Mouse (Mus musculus): ENCODE data around the gene Arsa.

DNA sequence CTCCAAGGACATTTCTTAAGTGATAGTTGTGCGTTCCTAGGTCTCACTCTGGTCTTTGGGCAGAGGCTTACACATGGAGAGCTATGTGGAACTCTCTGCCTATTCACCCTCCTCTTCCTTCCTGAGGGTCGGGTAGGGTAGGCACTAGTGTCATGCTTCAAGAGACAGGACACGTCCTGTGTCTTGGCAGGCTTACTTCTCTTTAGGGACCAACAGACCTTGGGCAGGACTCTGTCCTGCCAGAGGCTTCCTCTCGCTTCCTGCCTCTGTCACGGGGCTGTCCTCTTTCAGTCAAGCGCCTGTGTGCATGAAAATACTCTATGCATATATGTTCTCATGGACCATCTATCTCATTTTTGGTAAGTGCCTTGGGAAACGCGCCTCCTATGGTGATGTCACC, 30.5 kb upstream of the Arsa start:
- TF ChIP-seq CHD2 (IDR thresholded peaks at IDR 0.05; ENCODE audit: low read length) (no peak), ETS1 (IDR thresholded peaks at IDR 0.05; ENCODE audit: low read depth, low read length) (no peak), RCOR1 (IDR thresholded peaks at IDR 0.05; ENCODE audit: low read depth, low read length) (no peak), MYB (IDR thresholded peaks at IDR 0.05; ENCODE audit: low read depth, low read length) (no peak), GATA1 (IDR thresholded peaks at IDR 0.05; ENCODE audit: low read depth, low read length) (no peak), NELFE (IDR thresholded peaks at IDR 0.05; ENCODE audit: low read depth, low read length) (no peak), POLR2A (IDR thresholded peaks at IDR 0.05; ENCODE audit: control insufficient read depth in 1 of 2, insufficient read depth in 1 of 2, low read depth in 1 of 2, low read length in 2 of 2, poor library complexity in 1 of 2) (no peak), CTCF (IDR thresholded peaks at IDR 0.05 in 2 of 3, conservative IDR thresholded peaks at IDR 0.05 in 1 of 3; ENCODE audit: control insufficient read depth in 1 of 3, insufficient read depth in 1 of 3, low read depth in 2 of 3, low read length in 3 of 3, poor library complexity in 1 of 3, severe bottlenecking in 1 of 3) (no peak), ZC3H11A (IDR thresholded peaks at IDR 0.05; ENCODE audit: low read depth, low read length) (no peak), EP300 (IDR thresholded peaks at IDR 0.05; ENCODE audit: low read depth in 1 of 2, low read length in 2 of 2) (no peak), MAZ (IDR thresholded peaks at IDR 0.05; ENCODE audit: low read depth, low read length) (no peak)

All from MEL (cell line).